Mouse (Mus musculus): Measurements from ENCODE around the gene Ccdc33. TPM values are rescaled to one million over a fixed set of nuclear protein-coding genes. Genes with fewer than 3 reads are reported as not detected.

Ccdc33 gene
- total RNA-seq, 1 experiment = 0.13 TPM

GRCm38 (mm10) chr9:58133893-58134884 lies 15.6 kb upstream of the Ccdc33 start:
- Histone ChIP-seq H3K9ac (ENCODE audit: insufficient read depth, low read depth, low read length, poor library complexity, severe bottlenecking) (no peak overlapping the region), H3K9me3 (ENCODE audit: control insufficient read depth, insufficient read depth, low read depth, low read length) (no peaks in the 10 kb centered on the region), H3K36me3 (ENCODE audit: control insufficient read depth, insufficient read depth, low read length, poor library complexity, severe bottlenecking) (no peaks in the 10 kb centered on the region), H3K4me1 (ENCODE audit: control insufficient read depth in 2 of 2, insufficient read depth in 2 of 2, low read length in 2 of 2, poor library complexity in 1 of 2) (peaks cover 2 to 16% of the 10 kb centered on the region in 2 experiments; a peak in 2 of 4 replicates), H3K27ac (ENCODE audit: insufficient read depth, low read depth, low read length, poor library complexity, severe bottlenecking) (no peak overlapping the region), H3K4me3 (ENCODE audit: insufficient read depth in 1 of 2, low read depth in 1 of 2, low read length in 2 of 2, poor library complexity in 1 of 2, severe bottlenecking in 1 of 2) (no peak overlapping the region)
- DNase-seq (ENCODE audit: low read depth, low spot score) = no peak
- in situ Hi-C loops (cut with MboI; ENCODE audit: low sequenced_read_pairs in 2 of 2, unreplicated experiment in 2 of 2) = no loop called here
- TF ChIP-seq HCFC1 (IDR thresholded peaks at IDR 0.05; ENCODE audit: borderline replicate concordance, insufficient read depth, low read length) = no peak
- TF ChIP-seq CHD2 (IDR thresholded peaks at IDR 0.05; ENCODE audit: low read depth, low read length) = no peak
- TF ChIP-seq ZNF384 (IDR thresholded peaks at IDR 0.05; ENCODE audit: low read depth, low read length) = no peak
- no peak for TF ChIP-seq ZC3H11A (IDR thresholded peaks at IDR 0.05; ENCODE audit: borderline replicate concordance, low read depth, low read length)
- TF ChIP-seq MAFK (IDR thresholded peaks at IDR 0.05; ENCODE audit: insufficient read depth, low read depth, low read length) = no peak

GRCm38 (mm10) chr9:58131735-58132134 lies 13.1 kb upstream of the Ccdc33 start:
- Histone ChIP-seq H3K4me1 (ENCODE audit: control insufficient read depth in 2 of 2, insufficient read depth in 2 of 2, low read length in 2 of 2, poor library complexity in 1 of 2) (peaks cover under 1 to 22% of the 10 kb centered on the region in 2 experiments; a peak in 2 of 4 replicates), H3K9me3 (ENCODE audit: control insufficient read depth, insufficient read depth, low read depth, low read length) (no peaks in the 10 kb centered on the region), H3K9ac (ENCODE audit: insufficient read depth, low read depth, low read length, poor library complexity, severe bottlenecking) (no peak overlapping the region), H3K36me3 (ENCODE audit: control insufficient read depth, insufficient read depth, low read length, poor library complexity, severe bottlenecking) (no peaks in the 10 kb centered on the region), H3K27ac (ENCODE audit: insufficient read depth, low read depth, low read length, poor library complexity, severe bottlenecking) (no peak overlapping the region), H3K4me3 (ENCODE audit: insufficient read depth in 1 of 2, low read depth in 1 of 2, low read length in 2 of 2, poor library complexity in 1 of 2, severe bottlenecking in 1 of 2) (no peak overlapping the region)
- in situ Hi-C loops (cut with MboI; ENCODE audit: low sequenced_read_pairs in 2 of 2, unreplicated experiment in 2 of 2) = no loop called here
- TF ChIP-seq ZNF384 (IDR thresholded peaks at IDR 0.05; ENCODE audit: low read depth, low read length) (no peak), HCFC1 (IDR thresholded peaks at IDR 0.05; ENCODE audit: borderline replicate concordance, insufficient read depth, low read length) (no peak), CHD2 (IDR thresholded peaks at IDR 0.05; ENCODE audit: low read depth, low read length) (no peak), MAFK (IDR thresholded peaks at IDR 0.05; ENCODE audit: insufficient read depth, low read depth, low read length) (no peak), ZC3H11A (IDR thresholded peaks at IDR 0.05; ENCODE audit: borderline replicate concordance, low read depth, low read length) (no peak)
- no peak for DNase-seq (ENCODE audit: low read depth, low spot score)

GRCm38 (mm10) chr9:58130909-58131308 lies 12.3 kb upstream of the Ccdc33 start:
- Histone ChIP-seq H3K27ac (ENCODE audit: insufficient read depth, low read depth, low read length, poor library complexity, severe bottlenecking) (no peak overlapping the region), H3K36me3 (ENCODE audit: control insufficient read depth, insufficient read depth, low read length, poor library complexity, severe bottlenecking) (no peaks in the 10 kb centered on the region), H3K4me1 (ENCODE audit: control insufficient read depth in 2 of 2, insufficient read depth in 2 of 2, low read length in 2 of 2, poor library complexity in 1 of 2) (peaks cover 0 to 18% of the 10 kb centered on the region in 2 experiments; a peak in 2 of 4 replicates), H3K4me3 (ENCODE audit: insufficient read depth in 1 of 2, low read depth in 1 of 2, low read length in 2 of 2, poor library complexity in 1 of 2, severe bottlenecking in 1 of 2) (no peak overlapping the region), H3K9ac (ENCODE audit: insufficient read depth, low read depth, low read length, poor library complexity, severe bottlenecking) (no peak overlapping the region), H3K9me3 (ENCODE audit: control insufficient read depth, insufficient read depth, low read depth, low read length) (no peaks in the 10 kb centered on the region)
- TF ChIP-seq ZNF384 (IDR thresholded peaks at IDR 0.05; ENCODE audit: low read depth, low read length) (no peak), CHD2 (IDR thresholded peaks at IDR 0.05; ENCODE audit: low read depth, low read length) (no peak), MAFK (IDR thresholded peaks at IDR 0.05; ENCODE audit: insufficient read depth, low read depth, low read length) (no peak), ZC3H11A (IDR thresholded peaks at IDR 0.05; ENCODE audit: borderline replicate concordance, low read depth, low read length) (no peak), HCFC1 (IDR thresholded peaks at IDR 0.05; ENCODE audit: borderline replicate concordance, insufficient read depth, low read length) (no peak)
- no peak for DNase-seq (ENCODE audit: low read depth, low spot score)
- in situ Hi-C loops (cut with MboI; ENCODE audit: low sequenced_read_pairs in 2 of 2, unreplicated experiment in 2 of 2) = no loop called here

- Histone ChIP-seq H3K4me3 (ENCODE audit: insufficient read depth in 1 of 2, low read depth in 1 of 2, low read length in 2 of 2, poor library complexity in 1 of 2, severe bottlenecking in 1 of 2) (peak overlapping the region; percentile 55 to 65), H3K27ac (ENCODE audit: insufficient read depth, low read depth, low read length, poor library complexity, severe bottlenecking) (no peak overlapping the region), H3K9ac (ENCODE audit: insufficient read depth, low read depth, low read length, poor library complexity, severe bottlenecking) (peak overlapping the region; percentile 27; the same call in 1 of the 2 replicates), H3K9me3 (ENCODE audit: control insufficient read depth, insufficient read depth, low read depth, low read length) (no peaks in the 10 kb centered on the region), H3K4me1 (ENCODE audit: control insufficient read depth in 2 of 2, insufficient read depth in 2 of 2, low read length in 2 of 2, poor library complexity in 1 of 2) (peaks cover 0 to 17% of the 10 kb centered on the region in 2 experiments; a peak in 1 of 4 replicates), H3K36me3 (ENCODE audit: control insufficient read depth, insufficient read depth, low read length, poor library complexity, severe bottlenecking) (no peaks in the 10 kb centered on the region)
- DNase-seq (ENCODE audit: low read depth, low spot score) = no peak
- TF ChIP-seq MAFK (IDR thresholded peaks at IDR 0.05; ENCODE audit: insufficient read depth, low read depth, low read length) (no peak), ZNF384 (IDR thresholded peaks at IDR 0.05; ENCODE audit: low read depth, low read length) (no peak), CHD2 (IDR thresholded peaks at IDR 0.05; ENCODE audit: low read depth, low read length) (no peak), HCFC1 (IDR thresholded peaks at IDR 0.05; ENCODE audit: borderline replicate concordance, insufficient read depth, low read length) (no peak), ZC3H11A (IDR thresholded peaks at IDR 0.05; ENCODE audit: borderline replicate concordance, low read depth, low read length) (no peak)
- in situ Hi-C loops (cut with MboI; ENCODE audit: low sequenced_read_pairs in 2 of 2, unreplicated experiment in 2 of 2) = no loop called here
These were observed 10.9 kb upstream of the Ccdc33 start for GRCm38 (mm10) chr9:58129508-58129907.
